Mouse (Mus musculus): ENCODE measurements around the gene Mlana. TPM values are rescaled to one million over a fixed set of nuclear protein-coding genes. Genes with fewer than 3 reads are reported as not detected.

Gene Mlana
- not detected in 2 replicates for polyA plus RNA-seq (2016; fragmentation: Nextera tagmentation; extraction: Ambion mirVana)

GRCm38 (mm10) chr19:29697245-29697874, at the start of gene Mlana:
Gene Mlana (plus strand): TSS chr19:29697824.
- Histone ChIP-seq H3K36me3 (no peaks in the 10 kb centered on the region), H3K27me3 (replicated peaks) (no peaks in the 10 kb centered on the region), H3K4me1 (no peaks in the 10 kb centered on the region), H3K4me2 (no peak within 1 kb of the TSS), H3K9ac (no peak within 1 kb of the TSS), H3K4me3 (no peak within 1 kb of the TSS), H3K9me3 (replicated peaks) (no peaks in the 10 kb centered on the region), H3K27ac (no peak within 1 kb of the TSS)
- ATAC-seq, result no peak
- WGBS (ENCODE audit: insufficient replicate concordance), result 42% methylated on average over 3 of the region's 3 CpGs

GRCm38 (mm10) chr19:29648550-29648914, 49.1 kb upstream of the Mlana start:
- 29% methylated on average over 4 of the region's 4 CpGs for WGBS (ENCODE audit: insufficient replicate concordance)
- Histone ChIP-seq H3K4me2 (peak overlapping the region; percentile 73), H3K9me3 (replicated peaks) (no peaks in the 10 kb centered on the region), H3K4me3 (peak overlapping the region; percentile 94), H3K9ac (peak overlapping the region; percentile 94; the same call in 1 of the 2 replicates), H3K27ac (peak overlapping the region; percentile 86), H3K4me1 (peaks cover 40% of the 10 kb centered on the region), H3K27me3 (replicated peaks) (0 out of 2 replicates have a peak, but pooled peaks cover 4% of the 10 kb centered on the region), H3K36me3 (peaks cover 25% of the 10 kb centered on the region)
- ATAC-seq, result no peak

DNA sequence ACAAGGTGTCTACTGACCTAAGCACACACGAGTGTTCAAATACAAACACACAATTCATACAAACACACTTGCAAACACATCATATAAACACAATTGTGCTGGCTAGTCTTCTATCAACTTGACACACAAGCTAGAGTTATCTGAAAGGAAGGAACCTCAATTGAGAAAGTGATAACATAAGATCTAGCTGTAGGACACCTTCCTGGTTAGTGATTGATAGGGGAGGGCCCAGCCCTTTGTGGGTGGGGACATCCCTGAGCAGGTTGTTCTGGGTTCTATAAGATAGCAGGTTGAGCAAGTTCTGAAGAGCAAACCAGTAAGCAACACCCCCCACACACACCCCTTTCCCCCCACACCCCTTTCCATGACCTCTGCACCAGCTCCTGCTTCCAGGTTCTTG, 47.9 kb upstream of the Mlana start:
- Histone ChIP-seq H3K27ac (peak overlapping the region; percentile 65), H3K4me1 (peaks cover 37% of the 10 kb centered on the region), H3K27me3 (replicated peaks) (0 out of 2 replicates have a peak, but pooled peaks cover 7% of the 10 kb centered on the region), H3K36me3 (peaks cover 17% of the 10 kb centered on the region), H3K4me3 (no peak overlapping the region), H3K4me2 (peak overlapping the region; percentile 73), H3K9ac (no peak overlapping the region), H3K9me3 (replicated peaks) (no peaks in the 10 kb centered on the region)
- ATAC-seq, result peak; percentile 81
- WGBS (ENCODE audit: insufficient replicate concordance), result 72% methylated on average over 1 of the region's 1 CpGs

- Histone ChIP-seq H3K36me3 (no peaks in the 10 kb centered on the region), H3K4me2 (no peak overlapping the region), H3K27me3 (replicated peaks) (peaks cover 18% of the 10 kb centered on the region; the same call in 1 of the 2 replicates), H3K9ac (no peak overlapping the region), H3K4me3 (no peak overlapping the region), H3K4me1 (peaks cover 18% of the 10 kb centered on the region), H3K27ac (no peak overlapping the region), H3K9me3 (replicated peaks) (no peaks in the 10 kb centered on the region)
- 83% methylated on average over 9 of the region's 9 CpGs for WGBS (ENCODE audit: insufficient replicate concordance)
- no peak for ATAC-seq
Measured at GRCm38 (mm10) chr19:29653768-29654265, 43.8 kb upstream of the Mlana start.

GRCm38 (mm10) chr19:29655148-29655547, 42.5 kb upstream of the Mlana start:
- Histone ChIP-seq H3K27ac (no peak overlapping the region), H3K27me3 (replicated peaks) (peaks cover 18% of the 10 kb centered on the region; the same call in 1 of the 2 replicates), H3K9ac (no peak overlapping the region), H3K9me3 (replicated peaks) (no peaks in the 10 kb centered on the region), H3K4me3 (no peak overlapping the region), H3K36me3 (no peaks in the 10 kb centered on the region), H3K4me1 (peaks cover 5% of the 10 kb centered on the region), H3K4me2 (no peak overlapping the region)
- 64% methylated on average over 6 of the region's 6 CpGs for WGBS (ENCODE audit: insufficient replicate concordance)
- ATAC-seq, result no peak

DNA sequence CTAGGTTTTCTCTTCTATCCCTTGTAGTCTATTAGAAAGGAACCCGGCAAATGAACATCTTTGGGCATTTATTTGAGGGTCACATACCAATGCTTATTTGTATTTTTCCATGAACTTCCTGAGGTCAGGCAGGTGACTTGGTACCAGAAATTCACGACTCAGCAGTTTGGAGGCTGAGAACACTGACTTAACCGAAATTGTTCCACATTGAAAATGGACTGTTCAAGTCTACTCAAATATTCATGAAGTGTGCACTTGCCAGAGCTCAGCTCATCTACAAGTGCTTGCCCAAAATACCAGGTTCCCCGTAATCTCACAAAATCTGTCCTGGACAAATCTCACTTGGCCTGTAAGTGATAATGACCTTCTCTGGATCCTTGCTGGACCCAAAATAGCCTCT, 41.6 kb upstream of the Mlana start:
- no peak overlapping the region for H3K9ac ChIP-seq
- no peak for ATAC-seq
- H3K4me3 ChIP-seq, result no peak overlapping the region
- no peak overlapping the region for H3K4me2 ChIP-seq
- H3K36me3 ChIP-seq, result no peaks in the 10 kb centered on the region
- WGBS (ENCODE audit: insufficient replicate concordance), result 74% methylated on average over 4 of the region's 4 CpGs
- H3K27ac ChIP-seq, result no peak overlapping the region
- H3K27me3 ChIP-seq (replicated peaks), result peaks cover 18% of the 10 kb centered on the region; the same call in 1 of the 2 replicates
- H3K4me1 ChIP-seq, result no peaks in the 10 kb centered on the region
- H3K9me3 ChIP-seq (replicated peaks), result no peaks in the 10 kb centered on the region

GRCm38 (mm10) chr19:29656620-29657019, 41.0 kb upstream of the Mlana start:
- no peaks in the 10 kb centered on the region for H3K4me1 ChIP-seq
- no peak for ATAC-seq
- H3K27me3 ChIP-seq (replicated peaks), result peaks cover 18% of the 10 kb centered on the region; the same call in 1 of the 2 replicates
- H3K9ac ChIP-seq, result no peak overlapping the region
- H3K9me3 ChIP-seq (replicated peaks), result no peaks in the 10 kb centered on the region
- H3K36me3 ChIP-seq, result no peaks in the 10 kb centered on the region
- no peak overlapping the region for H3K27ac ChIP-seq
- 73% methylated on average over 5 of the region's 5 CpGs for WGBS (ENCODE audit: insufficient replicate concordance)
- no peak overlapping the region for H3K4me3 ChIP-seq
- H3K4me2 ChIP-seq, result no peak overlapping the region

DNA sequence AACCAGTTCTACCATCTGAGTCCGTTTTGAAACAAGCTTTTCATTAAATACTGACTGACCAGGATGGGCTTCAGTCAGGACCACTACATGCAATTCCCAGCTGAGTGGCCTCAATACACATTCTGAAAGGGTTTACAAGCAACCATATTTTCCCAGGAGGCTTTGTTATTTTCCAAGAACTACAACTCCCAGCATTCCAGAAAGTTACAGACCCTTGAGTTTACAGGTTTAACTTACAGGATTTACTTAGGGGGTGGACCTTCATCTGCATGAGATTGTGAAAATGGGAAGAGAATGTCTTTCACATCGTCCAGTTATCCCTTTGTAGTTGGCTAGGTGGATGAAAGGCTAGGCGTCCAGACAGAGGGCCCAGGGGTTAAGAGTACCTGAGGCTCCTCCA, 40.6 kb upstream of the Mlana start:
- ATAC-seq, result no peak

DNA sequence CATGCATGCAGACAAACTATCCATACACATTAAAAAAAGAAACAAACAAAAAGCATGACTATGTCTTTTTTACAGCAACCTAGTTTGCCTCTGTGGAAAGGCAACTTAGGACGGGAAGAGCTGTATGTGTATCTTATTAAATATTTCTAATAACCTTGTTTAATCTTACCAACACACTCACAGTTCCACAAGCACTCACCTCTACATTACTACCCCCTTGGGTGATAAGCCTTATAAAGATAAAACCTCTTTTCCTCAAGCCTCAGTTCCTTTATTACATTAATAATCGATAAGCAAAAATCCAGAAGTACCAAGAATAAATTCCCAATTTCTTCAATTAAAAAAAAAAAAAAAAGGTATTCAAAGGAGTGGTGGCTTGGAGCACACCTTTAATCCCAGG, 40.1 kb upstream of the Mlana start:
- no peak for ATAC-seq
- Histone ChIP-seq H3K4me3 (no peak overlapping the region), H3K27ac (no peak overlapping the region), H3K9ac (no peak overlapping the region), H3K27me3 (replicated peaks) (peaks cover 18% of the 10 kb centered on the region; the same call in 1 of the 2 replicates), H3K4me2 (no peak overlapping the region), H3K36me3 (no peaks in the 10 kb centered on the region), H3K9me3 (replicated peaks) (no peaks in the 10 kb centered on the region), H3K4me1 (no peaks in the 10 kb centered on the region)
- WGBS (ENCODE audit: insufficient replicate concordance), result 58% methylated on average over 2 of the region's 2 CpGs

More for the DNA sequence above, 40.6 kb upstream of the Mlana start:
- no peaks in the 10 kb centered on the region for H3K36me3 ChIP-seq
- WGBS (ENCODE audit: insufficient replicate concordance), result 40% methylated on average over 3 of the region's 3 CpGs
- no peaks in the 10 kb centered on the region for H3K4me1 ChIP-seq
- H3K4me2 ChIP-seq, result no peak overlapping the region
- no peak overlapping the region for H3K9ac ChIP-seq
- H3K27me3 ChIP-seq (replicated peaks), result peaks cover 18% of the 10 kb centered on the region; the same call in 1 of the 2 replicates
- no peak overlapping the region for H3K27ac ChIP-seq
- no peaks in the 10 kb centered on the region for H3K9me3 ChIP-seq (replicated peaks)
- no peak overlapping the region for H3K4me3 ChIP-seq

DNA sequence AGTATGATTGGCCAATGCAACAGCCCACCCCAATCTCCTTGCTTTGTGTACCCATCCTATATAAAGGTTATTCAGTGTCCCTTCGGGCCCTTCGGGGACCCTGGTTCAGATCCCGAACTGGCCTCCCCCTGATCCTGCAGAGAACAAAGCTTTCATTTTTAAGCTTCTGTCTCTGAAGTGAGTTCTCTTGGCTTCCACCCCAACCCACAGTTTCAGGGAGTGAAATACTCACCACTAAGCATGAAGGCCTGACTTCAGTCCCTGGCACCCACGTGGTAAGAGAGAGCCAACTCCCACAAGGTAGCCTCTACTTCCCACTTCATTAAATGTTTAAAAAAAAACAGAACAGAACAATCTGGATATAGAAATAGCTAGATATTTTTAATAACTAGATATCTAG, 38.8 kb upstream of the Mlana start:
- H3K4me2 ChIP-seq, result no peak overlapping the region
- H3K9me3 ChIP-seq (replicated peaks), result no peaks in the 10 kb centered on the region
- H3K36me3 ChIP-seq, result no peaks in the 10 kb centered on the region
- H3K4me1 ChIP-seq, result no peaks in the 10 kb centered on the region
- no peak overlapping the region for H3K4me3 ChIP-seq
- WGBS (ENCODE audit: insufficient replicate concordance), result 82% methylated on average over 4 of the region's 4 CpGs
- H3K27me3 ChIP-seq (replicated peaks), result peaks cover 11% of the 10 kb centered on the region; the same call in 1 of the 2 replicates
- no peak overlapping the region for H3K27ac ChIP-seq
- no peak for ATAC-seq
- H3K9ac ChIP-seq, result no peak overlapping the region

DNA sequence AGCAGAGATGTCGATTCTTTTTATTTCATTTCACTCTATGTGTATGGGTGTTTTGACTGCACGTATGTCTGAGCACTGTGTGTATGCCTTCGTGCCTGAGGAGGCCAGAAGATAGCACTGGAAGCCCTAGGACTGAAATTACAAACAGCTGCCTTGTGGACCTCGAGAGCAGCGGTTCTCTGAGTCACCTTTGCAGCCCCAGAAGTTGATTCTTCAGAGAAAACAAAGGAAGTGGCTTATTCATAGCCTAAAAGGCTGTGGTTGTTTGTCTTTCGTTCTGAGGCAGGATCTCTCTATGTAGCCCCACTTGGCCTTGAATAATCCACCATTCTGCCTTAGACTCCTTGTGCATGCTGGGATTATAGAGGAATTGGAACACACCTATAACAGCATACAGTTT, 37.9 kb upstream of the Mlana start:
- Histone ChIP-seq H3K9me3 (replicated peaks) (no peaks in the 10 kb centered on the region), H3K27ac (no peak overlapping the region), H3K9ac (no peak overlapping the region), H3K36me3 (no peaks in the 10 kb centered on the region), H3K4me3 (no peak overlapping the region), H3K4me1 (no peaks in the 10 kb centered on the region), H3K4me2 (no peak overlapping the region), H3K27me3 (replicated peaks) (peaks cover 18% of the 10 kb centered on the region; the same call in 1 of the 2 replicates)
- WGBS (ENCODE audit: insufficient replicate concordance), result 51% methylated on average over 6 of the region's 6 CpGs
- ATAC-seq, result no peak

DNA sequence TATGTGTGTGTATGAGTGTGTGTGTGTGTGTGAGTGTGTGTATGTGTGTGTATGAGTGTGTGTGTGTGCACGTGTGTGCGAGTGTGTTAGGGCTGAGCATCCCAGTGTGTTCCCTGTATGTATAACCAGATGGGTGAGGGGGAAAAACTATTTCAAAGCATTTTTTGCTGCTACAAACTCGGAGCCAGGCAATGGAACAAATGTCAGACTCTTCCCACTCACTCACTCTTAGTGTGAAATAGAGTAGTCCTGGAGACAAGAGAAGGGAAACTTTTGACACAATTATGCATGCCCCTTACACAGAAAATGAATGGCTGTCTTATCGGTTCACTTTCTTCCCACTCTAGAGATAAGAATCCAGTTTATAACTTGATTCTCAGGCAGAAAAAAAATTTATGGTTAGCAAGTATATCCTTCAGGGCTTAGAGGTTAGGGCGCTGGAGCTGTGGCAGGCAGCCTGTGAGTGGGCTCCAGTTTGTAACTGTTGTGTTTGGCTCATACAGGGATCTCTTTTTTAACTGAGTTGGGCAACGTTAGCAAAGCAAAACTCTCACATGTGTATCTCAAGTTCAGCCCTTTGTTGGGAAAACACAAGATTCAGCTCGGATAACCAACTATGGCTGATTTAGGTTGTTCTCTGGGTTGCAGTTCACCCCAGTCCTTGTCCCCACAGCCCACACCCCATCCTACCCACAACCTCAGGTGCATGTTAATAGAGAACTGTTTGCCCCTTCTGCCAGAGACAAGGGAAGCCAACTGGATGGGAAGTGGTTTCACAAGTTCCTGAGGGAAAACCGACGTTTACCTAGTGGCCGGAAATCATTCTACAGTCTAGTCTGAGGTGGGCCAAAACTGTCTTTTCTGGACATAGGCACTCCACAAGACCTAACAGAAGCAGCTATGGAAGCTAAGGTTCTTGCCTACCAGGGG, 36.5 kb upstream of the Mlana start:
- H3K4me2 ChIP-seq, result no peak overlapping the region
- peaks cover 7% of the 10 kb centered on the region; the same call in 1 of the 2 replicates for H3K27me3 ChIP-seq (replicated peaks)
- H3K9ac ChIP-seq, result no peak overlapping the region
- no peak overlapping the region for H3K4me3 ChIP-seq
- no peak overlapping the region for H3K27ac ChIP-seq
- no peaks in the 10 kb centered on the region for H3K36me3 ChIP-seq
- WGBS (ENCODE audit: insufficient replicate concordance), result 48% methylated on average over 10 of the region's 10 CpGs
- ATAC-seq, result no peak
- no peaks in the 10 kb centered on the region; the same call in 1 of the 2 replicates for H3K4me1 ChIP-seq
- H3K9me3 ChIP-seq (replicated peaks), result no peaks in the 10 kb centered on the region

All from liver, embryonic 12.5 days (tissue).